Mouse (Mus musculus) ES-E14 (cell line): Measurements from ENCODE around the gene Sh3bp2.

Experiments used
- CHD2 ChIP-seq: IDR thresholded peaks from 2 replicates; pipeline ENCODE4 v1.6.1; 2014; ENCODE audit warnings: mild to moderate bottlenecking, low read depth, low read length, inconsistent platforms
- HCFC1 ChIP-seq: IDR thresholded peaks from 2 replicates; pipeline ENCODE4 v1.6.1; 2012; ENCODE audit warnings: low read length, inconsistent platforms, borderline replicate concordance; ENCODE audit not compliant: insufficient read depth
- MAFK ChIP-seq: IDR thresholded peaks from 2 replicates; pipeline ENCODE4 v1.6.1; 2014; ENCODE audit warnings: mild to moderate bottlenecking, low read depth, low read length, inconsistent platforms; ENCODE audit not compliant: insufficient read depth
- ZC3H11A ChIP-seq: IDR thresholded peaks from 2 replicates; pipeline ENCODE4 v1.6.1; 2012; ENCODE audit warnings: low read depth, mild to moderate bottlenecking, inconsistent platforms, low read length, borderline replicate concordance
- ZNF384 ChIP-seq: IDR thresholded peaks from 2 replicates; pipeline ENCODE4 v1.6.1; 2012; ENCODE audit warnings: low read depth, low read length, inconsistent platforms

DNA sequence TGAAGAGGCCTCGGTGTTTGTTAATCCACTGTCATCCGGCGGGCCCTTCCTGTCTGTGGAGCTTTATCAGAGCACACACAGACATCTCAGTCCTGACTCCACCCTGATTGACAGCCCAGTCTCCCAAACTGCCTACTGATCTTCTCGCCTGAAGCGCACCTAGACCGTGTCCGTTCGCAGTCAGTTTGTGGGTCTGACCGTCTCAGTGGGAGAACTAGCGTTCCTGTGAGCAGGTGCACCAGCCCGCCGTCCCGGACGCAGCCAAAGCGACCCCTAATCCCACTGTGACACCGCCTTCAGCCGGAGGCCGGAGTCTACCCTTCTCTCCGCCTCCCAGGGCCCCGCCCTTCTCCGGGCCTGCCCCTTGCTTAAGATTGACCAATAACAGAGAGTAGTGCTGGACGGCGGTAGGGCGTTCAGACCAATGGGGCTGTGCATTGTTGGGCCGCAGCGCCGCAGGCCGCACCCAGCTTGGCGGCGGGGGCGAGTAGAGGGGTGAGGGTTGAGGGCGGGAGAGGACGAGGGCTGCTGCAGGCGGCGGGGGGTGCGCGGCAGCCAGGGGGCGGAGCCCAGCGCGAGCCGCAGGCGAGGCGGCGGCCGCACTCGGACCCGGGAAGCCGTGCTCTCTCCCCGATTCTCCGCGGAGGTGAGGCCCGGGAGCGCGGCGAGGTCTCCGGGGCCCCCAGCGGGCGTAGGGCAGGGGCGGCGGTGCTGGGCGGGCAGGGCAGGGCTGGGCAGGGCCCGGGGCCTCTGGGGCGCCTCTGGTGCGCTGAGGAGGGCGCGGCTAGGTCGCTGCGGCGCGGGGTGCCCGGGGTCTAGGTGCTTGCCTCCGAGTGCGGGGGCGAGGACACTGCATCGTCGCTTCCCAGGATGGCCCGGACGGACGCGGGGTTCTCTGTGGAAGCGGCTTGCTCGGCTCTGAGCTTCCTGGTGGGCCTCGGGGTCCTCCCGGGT lies 47.9 kb downstream of the Sh3bp2 start, which contains the start of gene Add1:
- TF ChIP-seq ZC3H11A (no peak), ZNF384 (no peak), MAFK (no peak), HCFC1 (peak; percentile 54; the same call in 1 of the 2 replicates), CHD2 (peak; percentile 87)
